Mouse (Mus musculus) embryonic facial prominence, embryonic 11.5 days (tissue): Measurements from ENCODE around the gene Rpl32. TPM values are rescaled to one million over a fixed set of nuclear protein-coding genes. Genes with fewer than 3 reads are reported as not detected.

Source experiments
- ATAC-seq: fragments of 200-750 bp; cut with Nextera tagmentation; replicated peaks from 2 replicates; pipeline ENCODE4 v1.8.0; 2017; ENCODE audit warnings: low read depth; ENCODE audit not compliant: insufficient number of reproducible peaks, low FRiP score, low TSS enrichment
- DNase-seq: peaks from one replicate; pipeline ENCODE4 v3.0.0-alpha.2; 2015; ENCODE audit warnings: low spot score
- H3K27ac ChIP-seq: fragments of 300-500 bp; sonication (generic); replicated peaks from 2 replicates; pipeline ENCODE4 v1.5.1; 2014; ENCODE audit warnings: mild to moderate bottlenecking, low read depth, low read length, control low read depth
- H3K27me3 ChIP-seq: fragments of 300-500 bp; sonication (generic); 2 replicates; pipeline ENCODE4 v1.6.1; 2014; ENCODE audit warnings: mild to moderate bottlenecking, low read length, moderate library complexity, mixed read lengths; ENCODE audit not compliant: control insufficient read depth, insufficient read depth
- H3K36me3 ChIP-seq: fragments of 300-500 bp; sonication (generic); replicated peaks from 2 replicates; pipeline ENCODE4 v1.6.1; 2014; ENCODE audit warnings: low read depth, mild to moderate bottlenecking, low read length, moderate library complexity, mixed read lengths; ENCODE audit not compliant: control insufficient read depth, insufficient read depth
- H3K4me1 ChIP-seq: fragments of 300-500 bp; sonication (generic); 2 replicates; pipeline ENCODE4 v1.6.1; 2014; ENCODE audit warnings: low read length, mixed read lengths; ENCODE audit not compliant: control insufficient read depth, insufficient read depth
- H3K4me2 ChIP-seq: fragments of 300-500 bp; sonication (generic); 2 replicates; pipeline ENCODE4 v1.6.1; 2014; ENCODE audit warnings: low read depth, mild to moderate bottlenecking, control low read depth, low read length, moderate library complexity
- H3K4me3 ChIP-seq: fragments of 300-500 bp; sonication (generic); 2 replicates; pipeline ENCODE4 v1.5.1; 2014; ENCODE audit warnings: low read depth, low read length, control low read depth
- H3K9ac ChIP-seq: fragments of 300-500 bp; sonication (generic); replicated peaks from 2 replicates; pipeline ENCODE4 v1.6.1; 2014; ENCODE audit warnings: mild to moderate bottlenecking, control low read depth, low read length
- H3K9me3 ChIP-seq: fragments of 300-500 bp; sonication (generic); replicated peaks from 2 replicates; pipeline ENCODE4 v1.6.1; 2016; ENCODE audit warnings: mild to moderate bottlenecking, low read length, inconsistent platforms, mixed read lengths; ENCODE audit not compliant: control insufficient read depth
- WGBS: fragments of 180-500 bp; shearing (Covaris S2); extraction: QIAGEN DNeasy Blood & Tissue Kit; methylation state at CpG from one replicate; pipeline ENCODE4 v1.1.7; 2014; 5-methylcytosine and 5-hydroxymethylcytosine counted together
- polyA plus RNA-seq: library from polyadenylated mRNA; unstranded; fragments of >200 nt; fragmentation: Nextera tagmentation; extraction: Ambion mirVana; gene quantifications from 2 replicates; pipeline ENCODE4 v1.2.1, GENCODE M21; 2014

Rpl32 gene
- polyA plus RNA-seq, 1 experiment from 2014 or later = 2,207 TPM

GRCm38 (mm10) chr6:115770059-115770670, 38.4 kb downstream of the Rpl32 start:
- Histone ChIP-seq H3K4me3 (no peak overlapping the region), H3K36me3 (no peaks in the 10 kb centered on the region), H3K4me1 (no peaks in the 10 kb centered on the region; the same call in 1 of the 2 replicates), H3K9me3 (no peaks in the 10 kb centered on the region), H3K27me3 (no peaks in the 10 kb centered on the region), H3K27ac (no peak overlapping the region), H3K9ac (no peak overlapping the region), H3K4me2 (no peak overlapping the region)
- DNase-seq (no peak), ATAC-seq (no peak)
- WGBS = 85% methylated on average over 20 of the region's 20 CpGs

GRCm38 (mm10) chr6:115768207-115768606, 40.3 kb downstream of the Rpl32 start:
- DNase-seq = no peak
- H3K9me3 ChIP-seq = no peaks in the 10 kb centered on the region
- H3K4me1 ChIP-seq = no peaks in the 10 kb centered on the region
- H3K9ac ChIP-seq = no peak overlapping the region
- H3K27me3 ChIP-seq = no peaks in the 10 kb centered on the region
- WGBS = 81% methylated on average over 4 of the region's 4 CpGs
- ATAC-seq = no peak
- no peaks in the 10 kb centered on the region for H3K36me3 ChIP-seq
- H3K27ac ChIP-seq = no peak overlapping the region
- H3K4me2 ChIP-seq = no peak overlapping the region
- H3K4me3 ChIP-seq = no peak overlapping the region

GRCm38 (mm10) chr6:115767357-115767756, 41.2 kb downstream of the Rpl32 start:
- Histone ChIP-seq H3K4me2 (no peak overlapping the region), H3K4me3 (no peak overlapping the region), H3K36me3 (no peaks in the 10 kb centered on the region), H3K27me3 (no peaks in the 10 kb centered on the region), H3K9me3 (no peaks in the 10 kb centered on the region), H3K4me1 (peaks cover 3% of the 10 kb centered on the region; the same call in 1 of the 2 replicates), H3K9ac (no peak overlapping the region), H3K27ac (no peak overlapping the region)
- WGBS = 43% methylated on average over 9 of the region's 9 CpGs
- no peak for DNase-seq
- ATAC-seq = no peak

GRCm38 (mm10) chr6:115764179-115764578, 44.4 kb downstream of the Rpl32 start:
- DNase-seq (peak; percentile 92), ATAC-seq (peak; percentile 92)
- Histone ChIP-seq H3K27ac (peak overlapping the region; percentile 52), H3K9me3 (no peaks in the 10 kb centered on the region), H3K4me3 (no peak overlapping the region), H3K4me2 (no peak overlapping the region), H3K4me1 (peaks cover 7% of the 10 kb centered on the region), H3K27me3 (no peaks in the 10 kb centered on the region), H3K36me3 (no peaks in the 10 kb centered on the region), H3K9ac (peak overlapping the region; percentile 1; the same call in 1 of the 2 replicates)
- WGBS = 8% methylated on average over 7 of the region's 7 CpGs

GRCm38 (mm10) chr6:115761995-115762756, 46.4 kb downstream of the Rpl32 start, which contains the start of gene Tmem40:
Gene Tmem40 (minus strand): TSS chr6:115762410.
- H3K27ac ChIP-seq = peak within 1 kb of the TSS; percentile 25; the same call in 1 of the 2 replicates
- H3K9ac ChIP-seq = no peak within 1 kb of the TSS
- H3K4me2 ChIP-seq = no peak within 1 kb of the TSS
- H3K27me3 ChIP-seq = no peaks in the 10 kb centered on the region
- H3K4me3 ChIP-seq = no peak within 1 kb of the TSS
- ATAC-seq (no peak; the same call in 1 of the 2 replicates), DNase-seq (peak; percentile 67)
- no peaks in the 10 kb centered on the region for H3K9me3 ChIP-seq
- H3K4me1 ChIP-seq = peaks cover 7% of the 10 kb centered on the region
- 4% methylated on average over 9 of the region's 9 CpGs for WGBS
- no peaks in the 10 kb centered on the region for H3K36me3 ChIP-seq

GRCm38 (mm10) chr6:115760982-115761381, 47.6 kb downstream of the Rpl32 start:
- Histone ChIP-seq H3K9ac (no peak overlapping the region), H3K4me3 (no peak overlapping the region), H3K4me1 (peaks cover 7% of the 10 kb centered on the region), H3K36me3 (no peaks in the 10 kb centered on the region), H3K4me2 (no peak overlapping the region), H3K9me3 (no peaks in the 10 kb centered on the region), H3K27me3 (no peaks in the 10 kb centered on the region), H3K27ac (no peak overlapping the region)
- no peak for ATAC-seq
- no peak for DNase-seq
- WGBS = 68% methylated on average over 4 of the region's 4 CpGs

- no peak for ATAC-seq
- H3K36me3 ChIP-seq = no peaks in the 10 kb centered on the region
- DNase-seq = no peak
- H3K27me3 ChIP-seq = no peaks in the 10 kb centered on the region
- H3K4me2 ChIP-seq = no peak overlapping the region
- no peak overlapping the region for H3K4me3 ChIP-seq
- H3K9me3 ChIP-seq = no peaks in the 10 kb centered on the region
- H3K4me1 ChIP-seq = peaks cover 7% of the 10 kb centered on the region
- WGBS = 93% methylated on average over 4 of the region's 4 CpGs
- H3K9ac ChIP-seq = no peak overlapping the region
- no peak overlapping the region for H3K27ac ChIP-seq
Measured at GRCm38 (mm10) chr6:115760137-115760536, 48.4 kb downstream of the Rpl32 start.

GRCm38 (mm10) chr6:115759461-115759860, 49.1 kb downstream of the Rpl32 start:
- Histone ChIP-seq H3K4me1 (peaks cover 7% of the 10 kb centered on the region), H3K27ac (no peak overlapping the region), H3K27me3 (no peaks in the 10 kb centered on the region), H3K36me3 (no peaks in the 10 kb centered on the region), H3K9me3 (no peaks in the 10 kb centered on the region), H3K4me2 (no peak overlapping the region), H3K9ac (no peak overlapping the region), H3K4me3 (no peak overlapping the region)
- 59% methylated on average over 5 of the region's 5 CpGs for WGBS
- no peak for ATAC-seq
- DNase-seq = no peak
